Mouse (Mus musculus): ENCODE measurements at regions not wholly inside any gene's neighbourhood (a gene's known extent, or its start where the extent isn't known, plus 50 kb on each side); places are given as distances from the start of the nearest gene placed in this dataset.
A peak's percentile ranks its signal among the peaks of the same experiment; 100 is the strongest.

GRCm38 (mm10) chr3:40426070-40426469 is 105.0 kb upstream of the Intu start:
- Histone ChIP-seq H3K27ac (no peak overlapping the region), H3K4me3 (no peak overlapping the region), H3K36me3 (replicated peaks) (no peaks in the 10 kb centered on the region), H3K9ac (no peak overlapping the region), H3K4me2 (no peak overlapping the region), H3K4me1 (no peaks in the 10 kb centered on the region), H3K27me3 (replicated peaks) (no peaks in the 10 kb centered on the region), H3K9me3 (no peaks in the 10 kb centered on the region)
- ATAC-seq (replicated peaks), result no peak
- WGBS, result 91% methylated on average over 4 of the region's 4 CpGs

GRCm38 (mm10) chr3:40428021-40428420 is 103.1 kb upstream of the Intu start:
- Histone ChIP-seq H3K4me2 (no peak overlapping the region), H3K4me3 (no peak overlapping the region), H3K27me3 (replicated peaks) (no peaks in the 10 kb centered on the region), H3K36me3 (replicated peaks) (no peaks in the 10 kb centered on the region), H3K9ac (no peak overlapping the region), H3K27ac (no peak overlapping the region), H3K9me3 (no peaks in the 10 kb centered on the region), H3K4me1 (no peaks in the 10 kb centered on the region)
- WGBS, result 72% methylated on average over 5 of the region's 5 CpGs
- no peak for ATAC-seq (replicated peaks)

GRCm38 (mm10) chr3:40438251-40438650 is 92.8 kb upstream of the Intu start:
- H3K27ac ChIP-seq, result no peak overlapping the region
- no peaks in the 10 kb centered on the region for H3K36me3 ChIP-seq (replicated peaks)
- no peaks in the 10 kb centered on the region for H3K27me3 ChIP-seq (replicated peaks)
- no peaks in the 10 kb centered on the region for H3K4me1 ChIP-seq
- H3K4me3 ChIP-seq, result no peak overlapping the region
- no peak for ATAC-seq (replicated peaks)
- 92% methylated on average over 4 of the region's 4 CpGs for WGBS
- H3K4me2 ChIP-seq, result no peak overlapping the region
- H3K9ac ChIP-seq, result no peak overlapping the region
- H3K9me3 ChIP-seq, result no peaks in the 10 kb centered on the region

- Histone ChIP-seq H3K4me3 (no peak overlapping the region), H3K4me2 (no peak overlapping the region), H3K9me3 (no peaks in the 10 kb centered on the region), H3K27ac (no peak overlapping the region), H3K36me3 (replicated peaks) (no peaks in the 10 kb centered on the region), H3K9ac (no peak overlapping the region), H3K4me1 (peaks cover 4% of the 10 kb centered on the region), H3K27me3 (replicated peaks) (no peaks in the 10 kb centered on the region)
- ATAC-seq (replicated peaks), result no peak
- WGBS, result 51% methylated on average over 14 of the region's 14 CpGs
These were observed 89.7 kb upstream of the Intu start for GRCm38 (mm10) chr3:40441092-40442036.

- WGBS, result 28% methylated on average over 20 of the region's 20 CpGs
These were observed 87.1 kb upstream of the Intu start for GRCm38 (mm10) chr3:40443788-40444595.

GRCm38 (mm10) chr3:40452958-40453357 is 78.1 kb upstream of the Intu start:
- 90% methylated on average over 5 of the region's 5 CpGs for WGBS
- no peak for ATAC-seq (replicated peaks)
- no peaks in the 10 kb centered on the region for H3K27me3 ChIP-seq (replicated peaks)

More at GRCm38 (mm10) chr3:40443788-40444595, 87.1 kb upstream of the Intu start:
- H3K4me3 ChIP-seq, result peak overlapping the region; percentile 19; the same call in 1 of the 2 replicates
- H3K4me2 ChIP-seq, result peak overlapping the region; percentile 48
- H3K9ac ChIP-seq, result 0 out of 2 replicates have a peak overlapping the region, but pooled peaks have one; percentile 4
- H3K9me3 ChIP-seq, result no peaks in the 10 kb centered on the region
- H3K4me1 ChIP-seq, result peaks cover 4% of the 10 kb centered on the region
- H3K36me3 ChIP-seq (replicated peaks), result no peaks in the 10 kb centered on the region
- H3K27me3 ChIP-seq (replicated peaks), result no peaks in the 10 kb centered on the region
- H3K27ac ChIP-seq, result no peak overlapping the region; the same call in 1 of the 2 replicates
- peak; percentile 82 for ATAC-seq (replicated peaks)

GRCm38 (mm10) chr3:40453552-40453951 is 77.5 kb upstream of the Intu start:
- H3K4me2 ChIP-seq, result no peak overlapping the region
- H3K4me1 ChIP-seq, result no peaks in the 10 kb centered on the region
- no peaks in the 10 kb centered on the region for H3K27me3 ChIP-seq (replicated peaks)
- WGBS, result 55% methylated on average over 4 of the region's 4 CpGs
- ATAC-seq (replicated peaks), result no peak
- no peaks in the 10 kb centered on the region for H3K9me3 ChIP-seq
- H3K4me3 ChIP-seq, result no peak overlapping the region
- H3K9ac ChIP-seq, result no peak overlapping the region
- H3K36me3 ChIP-seq (replicated peaks), result no peaks in the 10 kb centered on the region
- no peak overlapping the region for H3K27ac ChIP-seq

More at GRCm38 (mm10) chr3:40452958-40453357, 78.1 kb upstream of the Intu start:
- Histone ChIP-seq H3K9ac (no peak overlapping the region), H3K4me3 (no peak overlapping the region), H3K9me3 (no peaks in the 10 kb centered on the region), H3K27ac (no peak overlapping the region), H3K4me2 (no peak overlapping the region), H3K36me3 (replicated peaks) (no peaks in the 10 kb centered on the region), H3K4me1 (no peaks in the 10 kb centered on the region)

- Histone ChIP-seq H3K9ac (no peak overlapping the region), H3K27ac (no peak overlapping the region), H3K36me3 (replicated peaks) (no peaks in the 10 kb centered on the region), H3K27me3 (replicated peaks) (no peaks in the 10 kb centered on the region), H3K9me3 (no peaks in the 10 kb centered on the region), H3K4me2 (no peak overlapping the region), H3K4me1 (no peaks in the 10 kb centered on the region), H3K4me3 (no peak overlapping the region)
- no peak for ATAC-seq (replicated peaks)
- WGBS, result 72% methylated on average over 2 of the region's 2 CpGs
These were observed 75.0 kb upstream of the Intu start for GRCm38 (mm10) chr3:40456070-40456469.

- WGBS, result 92% methylated on average over 5 of the region's 5 CpGs
- Histone ChIP-seq H3K36me3 (replicated peaks) (no peaks in the 10 kb centered on the region), H3K4me2 (no peak overlapping the region), H3K4me1 (no peaks in the 10 kb centered on the region), H3K27me3 (replicated peaks) (no peaks in the 10 kb centered on the region), H3K9me3 (no peaks in the 10 kb centered on the region), H3K27ac (no peak overlapping the region), H3K9ac (no peak overlapping the region), H3K4me3 (no peak overlapping the region)
- no peak for ATAC-seq (replicated peaks)
These were observed 72.6 kb upstream of the Intu start for GRCm38 (mm10) chr3:40458490-40458889.

GRCm38 (mm10) chr3:40463446-40463845 is 67.6 kb upstream of the Intu start:
- H3K4me1 ChIP-seq, result no peaks in the 10 kb centered on the region
- H3K9me3 ChIP-seq, result no peaks in the 10 kb centered on the region
- ATAC-seq (replicated peaks), result no peak
- no peak overlapping the region for H3K9ac ChIP-seq
- WGBS, result 85% methylated on average over 5 of the region's 5 CpGs
- no peak overlapping the region for H3K27ac ChIP-seq
- H3K36me3 ChIP-seq (replicated peaks), result no peaks in the 10 kb centered on the region
- no peak overlapping the region for H3K4me3 ChIP-seq
- no peak overlapping the region for H3K4me2 ChIP-seq
- no peaks in the 10 kb centered on the region for H3K27me3 ChIP-seq (replicated peaks)

GRCm38 (mm10) chr3:40470101-40470500 is 61.0 kb upstream of the Intu start:
- H3K4me1 ChIP-seq, result no peaks in the 10 kb centered on the region
- no peaks in the 10 kb centered on the region for H3K27me3 ChIP-seq (replicated peaks)
- H3K9me3 ChIP-seq, result no peaks in the 10 kb centered on the region
- H3K36me3 ChIP-seq (replicated peaks), result no peaks in the 10 kb centered on the region
- H3K4me2 ChIP-seq, result no peak overlapping the region
- H3K4me3 ChIP-seq, result no peak overlapping the region
- no peak overlapping the region for H3K27ac ChIP-seq
- no peak for ATAC-seq (replicated peaks)
- WGBS, result 69% methylated on average over 6 of the region's 6 CpGs
- no peak overlapping the region for H3K9ac ChIP-seq

GRCm38 (mm10) chr3:40472766-40473165 is 58.3 kb upstream of the Intu start:
- Histone ChIP-seq H3K4me1 (no peaks in the 10 kb centered on the region), H3K4me2 (no peak overlapping the region), H3K9ac (no peak overlapping the region), H3K27me3 (replicated peaks) (no peaks in the 10 kb centered on the region), H3K27ac (no peak overlapping the region), H3K36me3 (replicated peaks) (no peaks in the 10 kb centered on the region), H3K9me3 (no peaks in the 10 kb centered on the region), H3K4me3 (no peak overlapping the region)
- WGBS, result 90% methylated on average over 6 of the region's 6 CpGs
- ATAC-seq (replicated peaks), result no peak
